Mouse (Mus musculus) lung, postnatal 0 days (tissue): Measurements from ENCODE around the gene Xpnpep2. TPM values are rescaled to one million over a fixed set of nuclear protein-coding genes. Genes with fewer than 3 reads are reported as not detected.

Experiments
- ATAC-seq: fragments of 200-750 bp; cut with Nextera tagmentation; 2 replicates; pipeline ENCODE4 v1.8.0; 2017; ENCODE audit warnings: moderate library complexity
- DNase-seq: peaks from one replicate; pipeline ENCODE4 v3.0.0-alpha.2; 2016; ENCODE audit warnings: low spot score
- H3K27ac ChIP-seq: fragments of 300-500 bp; sonication (generic); 2 replicates; pipeline ENCODE4 v1.5.1; 2014; ENCODE audit warnings: antibody characterized with exemption, mild to moderate bottlenecking, low read length, mixed read lengths
- H3K27me3 ChIP-seq: fragments of 300-500 bp; sonication (generic); replicated peaks from 2 replicates; pipeline ENCODE4 v1.6.1; 2014; ENCODE audit warnings: low read length, mixed read lengths; ENCODE audit not compliant: insufficient read depth
- H3K36me3 ChIP-seq: fragments of 300-500 bp; sonication (generic); 2 replicates; pipeline ENCODE4 v1.6.1; 2014; ENCODE audit warnings: low read length, mixed read lengths; ENCODE audit not compliant: insufficient read depth
- H3K4me1 ChIP-seq: fragments of 300-500 bp; sonication (generic); 2 replicates; pipeline ENCODE4 v1.6.1; 2014; ENCODE audit warnings: antibody characterized with exemption, low read depth, low read length, mixed read lengths; ENCODE audit not compliant: insufficient read depth
- H3K4me2 ChIP-seq: fragments of 300-500 bp; sonication (generic); replicated peaks from 2 replicates; pipeline ENCODE4 v1.6.1; 2014; ENCODE audit warnings: low read depth, mild to moderate bottlenecking, low read length, moderate library complexity, mixed read lengths
- H3K4me3 ChIP-seq: fragments of 300-500 bp; sonication (generic); 2 replicates; pipeline ENCODE4 v1.5.1; 2014; ENCODE audit warnings: low read depth, low read length
- H3K9ac ChIP-seq: fragments of 300-500 bp; sonication (generic); replicated peaks from 2 replicates; pipeline ENCODE4 v1.6.1; 2014; ENCODE audit warnings: low read depth, mild to moderate bottlenecking
- H3K9me3 ChIP-seq: fragments of 300-500 bp; sonication (generic); 2 replicates; pipeline ENCODE4 v1.6.1; 2016; ENCODE audit warnings: low read length, mixed read lengths
- CTCF ChIP-seq: IDR thresholded peaks from 2 replicates; pipeline ENCODE4 v1.5.1; 2016; ENCODE audit warnings: antibody characterized with exemption, mild to moderate bottlenecking
- EP300 ChIP-seq: IDR thresholded peaks from 2 replicates; pipeline ENCODE4 v1.6.1; 2016; ENCODE audit warnings: antibody characterized with exemption, mild to moderate bottlenecking, control low read depth
- WGBS: fragments of 180-500 bp; shearing (Covaris S2); extraction: QIAGEN DNeasy Blood & Tissue Kit; methylation state at CpG from one replicate; pipeline ENCODE4 v1.1.7; 2014; 5-methylcytosine and 5-hydroxymethylcytosine counted together
- polyA plus RNA-seq: library from polyadenylated mRNA; unstranded; fragments of >200 nt; fragmentation: Nextera tagmentation; extraction: Ambion mirVana; gene quantifications from 2 replicates; pipeline ENCODE4 v1.2.1, GENCODE M21; 2015

Gene Xpnpep2
- polyA plus RNA-seq, 1 experiment from 2014 or later, result 0.54 TPM

- WGBS, result 64% methylated on average over 8 of the region's 8 CpGs
- Histone ChIP-seq H3K4me2 (no peak overlapping the region), H3K27me3 (no peaks in the 10 kb centered on the region), H3K9me3 (no peaks in the 10 kb centered on the region), H3K9ac (no peak overlapping the region), H3K36me3 (no peaks in the 10 kb centered on the region), H3K4me1 (no peaks in the 10 kb centered on the region), H3K4me3 (no peak overlapping the region), H3K27ac (no peak overlapping the region)
- ATAC-seq (no peak), DNase-seq (no peak)
- TF ChIP-seq CTCF, result no peak
- TF ChIP-seq EP300, result no peak
Measured at GRCm38 (mm10) chrX:48096580-48096979, 11.9 kb upstream of the Xpnpep2 start.

- no peak overlapping the region for H3K9ac ChIP-seq
- no peaks in the 10 kb centered on the region for H3K4me1 ChIP-seq
- 74% methylated on average over 9 of the region's 9 CpGs for WGBS
- DNase-seq (peak; percentile 9), ATAC-seq (peak; percentile 40)
- no peaks in the 10 kb centered on the region for H3K27me3 ChIP-seq
- no peaks in the 10 kb centered on the region for H3K36me3 ChIP-seq
- no peak overlapping the region for H3K4me3 ChIP-seq
- no peak overlapping the region for H3K27ac ChIP-seq
- no peaks in the 10 kb centered on the region for H3K9me3 ChIP-seq
- TF ChIP-seq CTCF, result no peak
- no peak for TF ChIP-seq EP300
- no peak overlapping the region for H3K4me2 ChIP-seq
Measured at GRCm38 (mm10) chrX:48098470-48099129, 9.9 kb upstream of the Xpnpep2 start.

- Histone ChIP-seq H3K9me3 (no peaks in the 10 kb centered on the region), H3K36me3 (no peaks in the 10 kb centered on the region), H3K4me1 (no peaks in the 10 kb centered on the region), H3K9ac (no peak overlapping the region), H3K27me3 (no peaks in the 10 kb centered on the region), H3K4me3 (no peak overlapping the region), H3K4me2 (no peak overlapping the region), H3K27ac (no peak overlapping the region)
- peak; percentile 64 for TF ChIP-seq CTCF
- no peak for TF ChIP-seq EP300
- peak; percentile 8 for DNase-seq
- WGBS, result 22% methylated on average over 1 of the region's 1 CpGs
- no peak for ATAC-seq
Measured at GRCm38 (mm10) chrX:48099871-48100270, 8.7 kb upstream of the Xpnpep2 start.

- H3K27me3 ChIP-seq, result no peaks in the 10 kb centered on the region
- 84% methylated on average over 3 of the region's 3 CpGs for WGBS
- DNase-seq, result no peak
- H3K9me3 ChIP-seq, result no peaks in the 10 kb centered on the region
- TF ChIP-seq CTCF (no peak), EP300 (no peak)
- no peaks in the 10 kb centered on the region for H3K4me1 ChIP-seq
- H3K9ac ChIP-seq, result no peak overlapping the region
- H3K36me3 ChIP-seq, result no peaks in the 10 kb centered on the region
- H3K27ac ChIP-seq, result no peak overlapping the region
- no peak overlapping the region for H3K4me2 ChIP-seq
- ATAC-seq, result no peak
- no peak overlapping the region for H3K4me3 ChIP-seq
Measured at GRCm38 (mm10) chrX:48103256-48103655, 5.3 kb upstream of the Xpnpep2 start.

DNA sequence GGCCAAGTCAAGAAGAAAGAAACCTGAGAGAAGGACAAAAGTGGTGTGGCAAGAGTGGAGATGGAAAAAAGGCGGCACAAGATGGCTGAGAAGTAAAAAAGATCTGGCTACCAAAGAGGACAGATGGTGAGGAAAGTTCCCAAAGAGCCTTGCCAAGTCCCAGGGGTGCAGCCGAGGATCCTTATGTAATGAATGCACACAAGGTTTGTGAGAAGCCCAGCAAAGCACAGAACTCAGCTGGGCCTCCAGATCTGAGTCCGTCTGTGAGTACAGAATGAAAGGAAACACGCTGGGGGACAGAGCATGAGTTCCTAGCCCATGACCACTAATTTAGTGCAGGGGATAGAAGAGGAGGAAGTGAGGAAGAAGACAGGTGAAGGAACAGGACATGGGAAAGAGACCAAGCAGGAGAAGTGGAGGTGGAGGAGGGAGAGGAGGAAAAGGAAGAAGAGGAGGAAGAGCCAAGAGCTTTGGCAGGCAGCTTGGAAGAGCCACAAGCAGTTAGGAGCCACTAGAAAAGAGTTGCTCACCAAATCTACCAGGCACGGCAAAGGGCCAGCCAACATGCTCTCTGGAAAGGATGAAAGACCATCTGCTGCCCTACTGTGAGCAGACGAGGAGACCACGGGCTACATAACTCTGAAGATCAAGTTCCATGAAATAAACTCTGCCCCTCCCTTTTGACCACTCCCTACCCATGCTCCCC is 3.6 kb upstream of the Xpnpep2 start:
- Histone ChIP-seq H3K4me2 (no peak overlapping the region), H3K27ac (no peak overlapping the region), H3K9ac (no peak overlapping the region), H3K4me3 (no peak overlapping the region), H3K4me1 (no peaks in the 10 kb centered on the region), H3K9me3 (no peaks in the 10 kb centered on the region), H3K27me3 (no peaks in the 10 kb centered on the region), H3K36me3 (no peaks in the 10 kb centered on the region)
- WGBS, result 67% methylated on average over 7 of the region's 7 CpGs
- ATAC-seq, result no peak
- TF ChIP-seq EP300 (no peak), CTCF (no peak)
- no peak for DNase-seq

- Histone ChIP-seq H3K27ac (no peak overlapping the region), H3K4me1 (no peaks in the 10 kb centered on the region), H3K4me2 (no peak overlapping the region), H3K9ac (no peak overlapping the region), H3K36me3 (no peaks in the 10 kb centered on the region), H3K4me3 (no peak overlapping the region), H3K9me3 (no peaks in the 10 kb centered on the region), H3K27me3 (no peaks in the 10 kb centered on the region)
- TF ChIP-seq CTCF (no peak), EP300 (peak; percentile 49; the same call in 1 of the 2 replicates)
- ATAC-seq (peak; percentile 71), DNase-seq (peak; percentile 35)
- WGBS, result 30% methylated on average over 3 of the region's 3 CpGs
Measured at GRCm38 (mm10) chrX:48106226-48106625, 2.3 kb upstream of the Xpnpep2 start.
